Mouse (Mus musculus): ENCODE measurements around the gene Gm16181.

Gene Gm16181

GRCm38 (mm10) chr17:35233114-35233980, 12.7 kb downstream of the Gm16181 start, which contains the start of gene Atp6v1g2:
Gene Atp6v1g2 (plus strand): TSS chr17:35233660.
- DNase-seq, result peak; percentile 37 to 50

- peak in 1 of 2 experiments; percentile 3 for DNase-seq
Measured at GRCm38 (mm10) chr17:35234090-35234489, 13.5 kb downstream of the Gm16181 start.

- peak; percentile 40 to 48 for DNase-seq
Measured at GRCm38 (mm10) chr17:35234903-35235302, 14.3 kb downstream of the Gm16181 start.

- DNase-seq, result peak; percentile 93 to 95
Measured at GRCm38 (mm10) chr17:35235614-35236389, 15.2 kb downstream of the Gm16181 start, which contains the start of gene Nfkbil1. Gene Nfkbil1 (minus strand): TSS chr17:35235792.

- DNase-seq, result peak; percentile 94 to 95
Measured at GRCm38 (mm10) chr17:35236390-35236746, 15.7 kb downstream of the Gm16181 start.

GRCm38 (mm10) chr17:35236996-35237395, 16.4 kb downstream of the Gm16181 start:
- DNase-seq, result peak in 1 of 2 experiments; percentile 7

- peak in 1 of 2 experiments; percentile 3 for DNase-seq
Measured at GRCm38 (mm10) chr17:35237504-35237903, 16.9 kb downstream of the Gm16181 start.

- DNase-seq, result no peak
Measured at GRCm38 (mm10) chr17:35239700-35240099, 19.1 kb downstream of the Gm16181 start.

- DNase-seq, result no peak
Measured at GRCm38 (mm10) chr17:35240384-35241304, 20.0 kb downstream of the Gm16181 start.

- DNase-seq, result peak; percentile 96 to 97
Measured at GRCm38 (mm10) chr17:35241305-35242014, 20.8 kb downstream of the Gm16181 start, which contains the start of gene Ddx39b. Gene Ddx39b (plus strand): TSS chr17:35241746.

GRCm38 (mm10) chr17:35242015-35242941, 21.6 kb downstream of the Gm16181 start:
- peak; percentile 76 to 81 for DNase-seq

- peak in 1 of 2 experiments; percentile 54 for DNase-seq
Measured at GRCm38 (mm10) chr17:35243086-35243485, 22.5 kb downstream of the Gm16181 start.

GRCm38 (mm10) chr17:35244999-35245398, 24.4 kb downstream of the Gm16181 start:
- DNase-seq, result no peak

- DNase-seq, result peak in 1 of 2 experiments; percentile 15
Measured at GRCm38 (mm10) chr17:35245731-35246623, 25.3 kb downstream of the Gm16181 start.

GRCm38 (mm10) chr17:35247144-35247543, 26.5 kb downstream of the Gm16181 start:
- DNase-seq, result peak; percentile 17 to 46

GRCm38 (mm10) chr17:35248986-35249385, 28.4 kb downstream of the Gm16181 start:
- DNase-seq, result peak in 1 of 2 experiments; percentile 8

GRCm38 (mm10) chr17:35249451-35250197, 29.0 kb downstream of the Gm16181 start:
- no peak for DNase-seq

GRCm38 (mm10) chr17:35250348-35251120, 29.9 kb downstream of the Gm16181 start:
- no peak for DNase-seq
